Mouse (Mus musculus): ENCODE measurements at regions not wholly inside any gene's neighbourhood (a gene's known extent, or its start where the extent isn't known, plus 50 kb on each side); places are given as distances from the start of the nearest gene placed in this dataset.
"Not testable (repeated sequence)": the region's sequence is repeated elsewhere in the genome, so short reads cannot be mapped to it uniquely, and the experiment has no call there.

DNA sequence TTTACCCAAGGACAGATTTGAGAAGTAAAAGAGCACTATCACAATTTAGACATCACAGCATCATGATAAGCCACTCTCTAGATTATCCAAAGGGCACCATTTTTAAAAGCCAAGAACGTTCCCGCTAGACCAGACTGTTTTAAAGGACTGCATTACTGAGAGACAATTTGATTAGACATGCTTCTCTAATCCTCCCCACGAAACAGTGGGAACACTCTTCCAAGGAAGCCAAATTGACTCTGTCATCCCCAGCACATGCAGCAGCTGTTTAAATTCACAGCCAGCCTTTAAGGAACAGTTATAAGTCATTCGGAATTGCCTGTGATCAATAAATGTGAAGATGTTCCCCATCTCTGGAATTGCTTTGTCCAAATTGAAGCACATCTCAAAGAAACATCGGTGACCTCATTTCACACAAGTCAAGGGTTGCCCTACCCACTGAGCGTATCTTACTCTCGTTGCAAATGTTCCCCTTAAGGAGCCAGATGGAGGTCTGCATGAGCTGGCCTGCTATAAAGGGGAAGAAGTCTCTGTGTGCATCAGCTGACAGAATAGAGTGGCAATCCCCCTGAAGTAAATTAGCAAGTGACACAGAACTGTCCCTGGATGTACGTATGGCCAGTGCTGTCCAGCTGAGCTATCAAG is 393.2 kb downstream of the Pid1 start:
- DNase-seq = no peak

DNA sequence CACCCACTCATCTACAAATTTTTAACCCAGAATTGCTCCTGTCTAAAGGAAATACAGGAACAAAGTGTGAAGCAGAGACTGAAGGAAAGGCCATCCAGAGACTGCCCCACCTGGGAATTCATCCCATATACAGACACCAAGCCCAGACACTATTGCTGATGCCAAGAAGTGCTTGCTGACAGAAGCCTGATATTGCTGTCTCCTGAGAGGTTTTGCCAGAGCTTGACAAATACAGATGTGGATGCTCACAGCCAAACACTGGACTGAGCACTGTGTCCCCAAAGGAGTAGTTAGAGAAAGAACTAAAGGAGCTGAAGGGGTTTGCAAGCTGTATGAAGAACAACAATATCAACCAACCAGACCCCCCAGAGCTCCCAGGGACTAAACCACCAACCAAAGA is 399.3 kb downstream of the Pid1 start:
- not testable (repeated sequence) for DNase-seq

DNA sequence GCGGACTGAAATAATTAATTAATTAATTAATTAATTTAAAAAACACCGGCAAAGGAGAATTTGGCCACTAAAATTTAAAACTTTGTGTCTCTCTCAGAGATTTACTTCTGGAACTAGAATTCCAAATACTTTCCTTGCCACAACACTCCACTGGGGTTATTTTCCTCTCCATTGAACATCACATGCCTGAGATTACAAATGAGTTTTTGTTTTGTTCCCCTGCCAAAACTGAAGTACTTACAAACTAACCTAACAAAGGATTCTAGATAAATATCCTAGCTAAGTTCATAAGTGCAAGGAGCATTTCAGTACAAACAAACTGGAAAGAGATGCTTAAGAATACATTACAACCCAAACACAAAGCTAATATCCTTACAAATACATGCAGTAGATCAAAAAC is 402.2 kb downstream of the Pid1 start:
- DNase-seq = no peak

DNA sequence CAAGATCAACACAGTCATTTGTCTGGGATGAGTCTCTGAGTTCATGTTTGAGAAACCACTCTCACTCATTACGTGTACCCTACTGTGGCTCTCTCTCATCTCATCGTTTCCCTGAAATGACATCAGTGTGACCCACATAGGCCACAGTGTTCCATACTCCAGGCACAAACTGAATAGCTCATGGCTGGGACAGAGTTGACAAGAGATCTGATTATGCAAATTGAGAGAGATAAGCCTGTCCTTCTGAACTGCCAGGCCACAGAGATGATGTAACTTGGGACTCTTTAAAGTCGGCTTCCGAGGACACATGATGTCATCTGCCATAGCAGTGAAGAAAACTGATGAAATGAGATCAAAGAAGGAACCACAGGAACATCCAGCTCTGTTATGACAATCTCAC is 404.2 kb downstream of the Pid1 start:
- DNase-seq = no peak

DNA sequence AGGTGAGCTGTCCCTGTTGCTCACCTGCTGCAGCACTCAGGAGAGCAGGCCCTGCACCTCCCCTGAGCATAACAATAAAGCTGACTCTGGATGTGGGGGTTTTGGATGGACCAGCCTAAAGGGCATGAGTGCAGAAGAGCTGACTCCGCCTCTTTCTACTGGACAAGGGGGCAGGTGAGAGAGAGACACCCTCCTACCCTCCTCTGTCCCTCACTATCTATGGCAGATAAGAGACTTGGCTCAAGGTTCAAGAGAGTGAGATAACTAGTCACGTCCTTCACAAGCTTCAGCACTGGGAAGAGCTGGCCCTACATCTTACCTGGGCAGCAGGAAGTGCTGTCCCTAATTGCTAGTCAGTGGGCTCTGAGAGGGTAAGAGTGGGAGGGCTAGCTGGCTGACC is 441.1 kb downstream of the Pid1 start:
- no peak for DNase-seq

DNA sequence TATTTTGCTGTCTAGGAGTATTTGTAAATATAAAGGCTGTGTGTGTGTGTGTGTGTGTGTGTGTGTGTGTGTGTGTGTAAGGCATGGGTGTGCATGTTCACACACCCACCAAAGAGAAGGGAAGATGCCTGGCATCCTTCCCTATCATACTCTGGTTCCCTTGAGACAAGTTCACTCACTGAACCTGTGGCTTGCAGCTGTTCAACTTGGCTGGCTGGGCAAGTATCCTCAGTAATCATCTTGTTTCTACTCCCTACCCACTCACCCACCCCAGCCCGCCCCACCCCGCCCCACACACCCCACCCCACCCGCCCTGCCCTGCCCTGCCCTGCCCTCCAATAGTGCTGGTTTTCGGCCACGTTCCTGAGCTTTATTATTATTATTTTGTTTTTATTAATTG is 448.5 kb downstream of the Pid1 start:
- DNase-seq = no peak

DNA sequence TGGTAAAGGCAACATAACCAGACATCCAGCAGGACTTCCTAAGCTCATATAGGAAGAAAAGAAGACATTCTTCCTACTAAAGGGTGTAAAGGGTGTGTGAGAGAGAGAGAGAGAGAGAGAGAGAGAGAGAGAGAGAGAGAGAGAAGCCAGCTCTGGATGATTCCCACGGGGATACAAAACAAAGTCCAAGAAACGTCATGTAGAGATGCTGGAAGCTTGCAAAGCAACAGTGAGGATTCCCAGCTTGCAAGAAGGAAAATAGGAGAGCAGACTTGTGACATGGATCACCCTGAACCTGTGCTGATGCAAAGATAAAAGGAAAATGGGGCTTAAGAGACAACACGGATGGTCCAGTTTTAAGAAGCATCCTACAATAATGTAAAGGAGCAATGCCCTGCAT is 456.6 kb downstream of the Pid1 start:
- no peak for DNase-seq

DNA sequence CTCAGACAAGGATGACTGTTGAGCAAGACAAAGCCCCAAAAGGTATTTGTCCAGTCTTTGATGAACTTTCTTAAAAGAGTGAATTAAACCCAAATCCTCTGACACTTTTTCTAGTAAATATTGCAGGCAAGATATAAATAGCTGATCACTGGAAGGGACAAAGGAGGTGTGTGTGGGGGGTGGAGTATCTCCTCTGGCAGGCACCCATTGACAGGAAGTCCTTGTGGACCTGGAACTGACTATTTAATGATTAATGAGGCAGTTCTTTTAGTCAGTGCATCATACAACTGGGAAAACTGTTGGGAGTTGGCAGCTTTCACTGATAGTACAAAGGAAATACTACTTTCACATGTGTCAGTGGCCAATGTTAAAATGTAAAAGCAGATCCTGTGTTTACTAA is 457.1 kb downstream of the Pid1 start:
- no peak for DNase-seq

DNA sequence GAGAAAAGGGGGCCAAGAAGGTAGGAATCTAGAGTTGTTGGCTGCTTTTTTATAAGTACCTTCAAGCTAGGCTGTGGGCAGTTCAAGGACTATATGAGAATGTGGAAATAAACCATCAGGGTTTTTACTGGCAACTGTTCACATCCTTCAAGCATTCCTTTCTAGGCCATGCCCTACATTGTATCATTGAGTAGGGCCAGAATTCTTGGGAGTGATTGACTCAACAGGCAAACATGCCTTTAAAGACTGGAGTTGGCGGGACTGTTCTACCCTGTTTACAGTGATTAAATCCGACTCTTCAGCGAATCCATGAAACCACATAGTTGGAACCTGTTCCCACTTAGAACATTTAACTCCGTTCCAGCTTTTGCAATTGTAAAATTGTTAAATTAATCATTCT is 463.8 kb downstream of the Pid1 start:
- no peak for DNase-seq

DNA sequence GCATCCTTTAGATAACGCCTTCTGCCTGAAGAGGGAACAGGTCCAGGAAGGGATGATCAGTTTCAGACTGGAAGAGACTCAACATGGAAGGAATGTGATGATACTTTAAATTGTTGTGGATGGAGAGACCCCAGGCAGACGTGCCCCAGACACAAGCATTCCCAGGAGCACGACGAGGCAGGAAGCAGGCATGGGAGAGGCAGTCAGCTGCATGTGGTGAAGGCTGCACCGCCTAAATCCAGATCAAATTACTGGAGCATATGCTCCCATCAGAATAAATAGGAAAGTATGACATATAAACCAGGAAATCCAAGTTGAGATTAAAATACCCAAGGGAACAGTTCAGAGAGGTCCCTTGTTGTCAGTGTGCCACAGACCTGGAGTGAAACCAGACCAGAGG is 467.3 kb downstream of the Pid1 start:
- DNase-seq = no peak

DNA sequence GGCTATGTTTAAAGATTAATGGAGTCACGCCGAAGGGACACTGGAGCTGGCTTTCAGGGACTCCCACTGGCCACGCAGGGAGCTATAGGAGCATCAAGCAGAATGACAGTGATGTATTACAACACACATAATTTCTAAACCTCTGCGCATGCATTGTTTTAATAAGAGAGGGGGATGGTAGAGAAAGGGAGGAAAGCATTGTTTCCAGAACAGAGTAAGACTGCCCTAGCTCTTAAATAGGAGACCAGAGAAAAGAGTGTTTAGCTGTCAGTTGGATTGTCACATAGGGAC is 471.1 kb upstream of the Sphkap start:
- DNase-seq = no peak

DNA sequence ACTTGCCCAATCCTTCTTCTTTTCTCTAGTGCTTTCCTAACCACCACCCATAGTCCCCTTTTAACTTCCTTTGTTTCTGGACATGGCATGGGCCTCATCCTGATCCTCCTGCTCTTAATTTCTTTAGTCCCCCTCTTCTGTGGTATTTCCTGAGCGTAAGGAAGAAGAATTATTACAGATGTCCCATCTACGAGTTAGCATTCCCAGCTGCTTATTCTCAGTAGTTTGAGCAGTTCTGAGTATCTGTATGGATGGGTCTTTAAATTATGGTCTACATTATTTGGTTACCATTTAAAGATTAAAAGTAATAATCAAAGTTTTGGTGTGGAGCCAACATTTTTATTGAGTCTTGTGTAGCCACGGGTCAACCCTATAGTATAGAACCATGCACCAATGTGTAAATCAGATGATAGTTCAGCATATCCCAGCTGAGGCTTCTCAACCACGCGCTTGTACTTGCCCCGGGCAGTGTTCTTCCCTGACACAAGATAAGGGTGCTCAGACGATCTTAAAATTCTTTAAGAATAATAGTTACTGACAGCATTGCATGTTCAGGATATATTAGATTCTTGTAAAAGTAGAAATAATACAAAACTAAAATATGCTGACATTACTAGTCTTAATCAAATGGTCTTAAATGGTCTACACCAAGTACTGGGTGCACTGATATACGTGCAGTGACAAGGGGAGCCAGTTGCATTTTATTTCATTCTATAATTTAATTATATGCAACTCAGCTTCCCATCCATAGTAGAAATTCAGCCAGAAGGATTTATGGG is 470.5 kb upstream of the Sphkap start:
- no peak for DNase-seq

DNA sequence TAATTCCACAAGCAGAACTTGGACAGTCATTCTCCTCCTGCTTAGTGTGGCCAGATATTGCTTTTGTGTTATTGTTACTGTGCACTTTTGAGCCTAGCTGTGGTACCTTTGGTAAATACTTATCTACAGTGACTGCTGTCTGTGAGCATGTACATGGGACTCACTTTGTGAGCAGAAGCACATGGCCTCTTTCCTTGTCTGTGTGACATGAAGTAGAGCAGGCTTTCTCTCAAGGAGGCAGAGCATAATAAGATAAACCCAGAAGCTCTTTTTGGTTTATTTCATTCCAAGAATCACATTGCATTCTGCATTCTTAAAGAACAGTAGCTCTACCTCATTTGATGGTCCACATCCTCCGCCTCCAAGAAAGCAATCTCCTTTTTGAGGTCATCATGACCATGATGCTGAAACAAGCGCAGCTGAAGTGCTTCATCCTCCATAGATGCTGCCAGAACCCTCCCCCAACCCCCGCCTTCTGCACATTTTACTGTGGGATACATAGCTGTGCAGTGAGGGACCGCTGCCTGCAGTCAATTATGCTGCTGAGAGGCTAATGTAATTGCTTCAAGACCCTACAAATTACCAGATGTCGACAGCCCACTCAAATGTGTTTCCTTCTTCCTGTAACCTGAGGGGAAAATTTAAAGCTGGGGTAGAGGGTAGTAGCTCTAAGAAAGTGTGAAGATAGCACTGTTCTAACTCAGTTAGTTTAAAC is 463.0 kb upstream of the Sphkap start:
- DNase-seq = no peak

DNA sequence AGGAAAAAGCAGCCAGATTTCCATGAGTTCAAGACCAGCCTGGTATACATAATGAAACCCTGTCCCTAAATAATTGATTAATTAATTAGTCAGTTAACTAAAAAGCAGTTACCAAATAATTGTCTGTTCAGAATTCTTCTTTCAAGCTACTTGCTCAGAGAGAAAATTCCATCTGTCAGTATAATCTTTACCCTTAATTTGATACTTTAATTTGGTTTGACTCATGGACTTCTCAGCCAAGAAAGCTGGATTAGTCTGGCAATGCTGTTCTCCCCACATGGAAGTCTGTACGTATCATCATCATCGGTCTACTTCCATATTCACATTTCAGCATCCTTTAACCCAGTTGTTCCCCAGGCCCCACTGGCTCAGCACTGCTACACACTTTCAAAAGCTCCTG is 461.0 kb upstream of the Sphkap start:
- no peak for DNase-seq

DNA sequence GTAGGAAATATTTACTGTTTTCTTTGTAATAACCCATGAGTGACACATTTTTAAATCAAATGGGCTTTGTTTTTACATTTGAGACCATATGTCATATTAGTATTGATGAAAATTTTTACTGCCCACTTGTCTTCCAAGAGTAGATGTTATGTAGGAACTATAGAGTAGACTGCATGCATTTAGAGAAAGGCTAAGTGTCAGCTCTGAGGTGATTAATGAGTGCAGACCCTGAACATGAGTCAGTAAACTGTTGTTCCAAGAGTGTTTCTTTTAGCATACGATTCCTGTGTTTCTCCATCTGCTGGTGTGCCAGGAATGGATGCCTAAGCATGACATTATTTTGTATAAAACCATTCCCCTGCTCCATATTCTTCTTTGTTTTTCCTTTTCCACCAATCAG is 454.5 kb upstream of the Sphkap start:
- DNase-seq = no peak

DNA sequence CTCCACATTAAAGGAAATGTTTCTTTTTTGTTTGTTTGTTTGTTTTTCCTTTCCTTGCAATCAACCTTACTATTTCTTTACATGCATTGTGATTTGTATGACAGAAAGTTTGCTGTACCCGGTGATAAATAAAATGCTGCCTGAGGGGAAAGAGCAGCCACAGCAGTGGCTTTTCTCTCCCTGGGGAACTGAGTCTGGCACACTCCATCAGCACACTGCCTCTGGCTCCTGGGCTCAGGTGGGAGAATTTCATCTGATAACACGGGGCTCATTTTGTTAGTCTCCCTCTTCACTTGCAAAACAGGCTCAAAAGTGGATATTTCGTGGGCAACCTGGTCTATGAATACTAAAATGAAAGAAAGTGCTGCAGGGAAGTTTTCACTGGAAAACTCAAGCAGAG is 454.1 kb upstream of the Sphkap start:
- no peak for DNase-seq

DNA sequence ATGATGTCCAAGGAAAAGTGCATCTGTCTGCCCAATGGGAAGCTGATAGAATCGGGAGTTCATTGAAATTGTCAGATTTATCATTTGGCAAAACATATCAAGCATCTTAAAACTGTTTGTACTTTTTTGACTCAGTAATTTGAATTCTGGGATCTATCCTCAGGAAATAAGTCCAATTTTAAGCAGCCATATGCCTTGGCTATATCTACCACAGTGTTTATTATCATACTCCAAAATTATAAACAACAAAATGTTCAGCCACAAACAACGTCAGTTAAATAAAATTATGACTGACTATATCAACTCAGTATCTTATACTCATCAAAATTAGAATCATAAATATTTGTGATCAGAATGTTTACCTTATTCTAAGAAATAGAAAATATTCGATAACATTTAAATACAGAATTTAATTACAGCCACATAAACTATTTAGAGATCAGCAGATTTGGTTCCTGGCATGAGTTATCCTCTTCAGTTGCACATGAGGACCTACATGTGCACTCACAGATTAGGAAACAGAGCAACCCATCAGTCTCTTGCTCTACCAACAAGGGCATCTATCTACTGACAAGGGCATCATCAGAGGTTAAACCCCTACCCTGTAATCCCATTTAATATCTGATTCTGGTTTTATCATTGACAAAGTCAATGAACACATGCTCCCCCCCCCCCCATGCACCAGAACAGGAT is 451.9 kb upstream of the Sphkap start:
- DNase-seq = no peak

DNA sequence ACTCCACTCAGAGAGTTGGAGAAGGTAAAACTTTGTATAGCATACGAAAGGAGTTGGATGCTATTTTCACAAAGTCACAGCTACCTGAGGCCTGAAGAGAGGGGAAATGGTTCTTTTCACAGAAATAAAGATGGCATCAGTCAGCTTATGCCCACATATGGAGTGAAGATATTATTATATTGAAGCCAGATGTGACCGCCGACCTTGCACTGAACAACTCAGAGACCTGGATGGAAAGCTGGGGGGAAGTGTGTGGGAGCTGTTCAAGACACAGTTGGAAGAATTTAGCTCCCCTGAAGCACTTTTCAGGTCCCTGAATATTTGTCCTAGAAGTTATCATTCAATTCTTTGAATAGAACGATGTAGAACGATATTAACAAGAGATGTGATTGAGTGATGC is 446.0 kb upstream of the Sphkap start:
- no peak for DNase-seq

DNA sequence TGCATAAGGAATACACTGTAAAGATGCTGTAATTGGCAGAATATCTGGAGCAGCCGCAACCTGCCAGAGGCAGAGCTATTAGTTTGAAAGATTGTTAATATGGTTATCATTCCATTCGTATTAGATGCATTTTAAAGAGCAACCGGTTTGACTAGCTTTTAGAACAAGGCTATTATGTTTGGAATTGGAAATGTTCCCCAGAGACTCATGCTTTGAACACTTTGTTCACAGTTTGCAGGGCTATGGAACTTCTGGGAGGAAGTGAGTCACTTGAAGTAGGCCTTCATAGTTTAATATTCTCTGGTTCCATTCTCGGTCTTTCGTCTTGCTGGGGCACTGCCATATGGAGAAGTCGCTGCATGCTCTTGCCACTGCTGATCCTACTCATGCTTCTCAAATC is 443.1 kb upstream of the Sphkap start:
- DNase-seq = no peak

DNA sequence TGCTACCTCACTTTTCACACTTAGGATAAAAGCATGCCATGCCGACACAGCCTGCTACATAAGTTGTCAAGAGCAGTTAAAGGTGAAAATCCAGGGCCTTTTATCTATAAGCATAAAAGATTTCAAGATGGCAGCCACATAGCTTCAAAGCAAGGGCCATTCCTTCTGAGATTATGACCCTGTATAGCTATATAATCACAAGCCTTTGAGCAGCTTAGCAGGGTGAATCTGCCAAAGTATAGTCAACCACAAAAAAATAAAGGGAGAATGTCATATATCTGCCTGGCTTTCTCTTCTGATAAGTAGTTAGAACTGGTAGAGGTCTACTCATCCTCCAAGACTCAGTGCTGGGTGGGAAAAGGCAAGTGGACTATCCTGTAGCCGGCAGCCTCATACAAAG is 440.4 kb upstream of the Sphkap start:
- no peak for DNase-seq

DNA sequence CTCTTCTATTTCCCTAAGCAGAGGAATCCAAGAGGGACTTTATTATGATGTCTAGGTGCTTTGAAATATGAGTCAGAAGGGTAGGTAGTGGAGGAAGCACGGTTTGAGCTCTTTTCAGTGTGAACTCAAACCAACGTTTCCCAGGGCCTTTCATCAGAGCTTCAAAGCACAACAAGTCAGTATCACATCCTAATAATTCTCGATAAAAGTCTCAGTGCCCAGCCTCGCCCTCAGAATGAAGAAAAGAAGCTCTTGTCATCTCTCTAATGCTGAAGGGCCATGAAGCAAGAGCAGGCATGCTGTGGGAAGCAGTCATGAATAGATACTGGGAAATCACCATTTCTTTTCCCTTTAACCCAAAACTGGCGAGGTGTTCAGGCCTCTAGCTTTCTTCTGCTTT is 440.0 kb upstream of the Sphkap start:
- no peak for DNase-seq

DNA sequence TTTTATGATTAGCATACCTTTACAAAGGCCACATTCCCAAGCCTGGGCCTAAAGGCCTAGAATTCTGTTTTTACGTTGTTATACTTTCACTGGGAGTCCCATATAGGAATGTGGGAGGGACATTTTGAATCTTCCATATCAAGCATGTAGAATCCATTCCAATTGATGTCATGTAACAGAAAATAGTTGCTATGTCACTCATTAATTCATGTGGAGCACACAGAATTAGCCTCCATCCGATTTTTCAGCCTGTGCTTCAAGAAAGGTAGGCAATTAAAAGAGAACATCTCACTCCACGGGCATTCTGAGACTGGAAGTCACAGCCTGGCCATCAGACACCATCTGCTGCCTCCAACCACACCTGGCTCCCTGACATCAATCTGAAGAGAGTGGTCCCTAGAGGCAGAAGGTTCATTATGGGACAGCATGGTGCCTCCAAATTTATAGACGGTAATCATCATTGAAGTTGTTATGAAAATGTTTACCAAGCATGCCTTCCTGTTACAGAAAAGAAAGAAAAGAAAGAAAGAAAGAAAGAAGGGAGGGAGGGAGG is 436.9 kb upstream of the Sphkap start:
- peak; percentile 6 to 11 for DNase-seq

DNA sequence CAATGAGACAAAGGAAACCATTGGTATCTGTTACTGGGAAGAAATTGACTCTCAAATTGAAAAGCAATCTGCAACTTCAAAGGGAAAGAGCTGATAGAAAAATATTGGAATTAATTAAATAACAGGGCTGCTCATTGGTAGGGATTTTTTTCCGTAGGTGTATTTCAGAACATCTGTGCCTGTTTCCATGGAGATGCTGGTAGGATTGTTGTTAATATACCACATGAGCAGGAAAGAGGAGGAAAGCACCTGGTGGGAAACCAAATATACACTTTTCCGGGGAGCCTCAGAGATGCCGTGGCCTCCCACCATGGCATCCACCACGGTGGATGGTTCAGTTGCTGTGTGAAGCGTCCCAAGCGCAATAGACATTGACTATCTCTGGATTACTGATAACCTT is 428.0 kb upstream of the Sphkap start:
- DNase-seq = no peak

DNA sequence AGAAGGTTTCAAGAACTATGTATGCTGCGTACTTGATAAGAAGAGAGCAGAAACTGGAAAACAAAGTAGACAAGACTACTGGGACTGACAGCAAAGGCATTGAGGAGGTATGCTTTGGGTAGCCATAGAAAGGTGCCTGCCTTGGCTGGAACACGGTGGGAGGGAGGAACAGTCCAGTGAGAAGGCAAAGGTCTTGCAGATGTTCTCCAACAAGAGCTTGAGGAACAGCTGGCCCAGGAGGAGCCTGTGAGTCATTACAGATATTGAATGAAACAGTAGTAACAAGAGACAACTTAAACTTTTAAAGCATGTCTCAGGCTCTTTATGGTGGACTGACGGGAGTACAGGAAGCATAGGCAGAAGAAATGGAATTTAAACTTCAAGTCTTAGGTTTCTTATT is 424.9 kb upstream of the Sphkap start:
- DNase-seq = no peak

All from cerebellum, adult 18-20 months (tissue).